Mouse (Mus musculus) hematopoietic stem cell, adult 5-6 weeks (primary cell): ENCODE data around the gene Hes3. TPM values are rescaled to one million over a fixed set of nuclear protein-coding genes. Genes with fewer than 3 reads are reported as not detected.
A peak's percentile ranks its signal among the peaks of the same experiment; 100 is the strongest.

Experiments used
- ATAC-seq, 2 experiments: fragments of 125-278 bp in 1 of 2; replicated peaks in 1 of 2; 2 replicates each; pipeline ENCODE4 v1.8.0; 2016 to 2017; ENCODE audit warnings: inconsistent platforms in 2 of 2, mild to moderate bottlenecking in 2 of 2, moderate number of reproducible peaks in 2 of 2, low read depth in 1 of 2, moderate TSS enrichment in 1 of 2; ENCODE audit not compliant: low FRiP score in 2 of 2, poor library complexity in 2 of 2, severe bottlenecking in 2 of 2, insufficient read depth in 1 of 2, low TSS enrichment in 1 of 2
- total RNA-seq: library from RNA; stranded (forward); fragments of 172-1452, 232-1000 nt; gene quantifications from 2 replicates; pipeline ENCODE4 v1.2.3, GENCODE M21; 2017

Gene Hes3
- total RNA-seq, 1 experiment from 2014 or later, result not detected

GRCm38 (mm10) chr4:152313934-152314333 lies 22.5 kb upstream of the Hes3 start:
- ATAC-seq, result no peak

- peak; percentile 0 to 33; a peak in 2 of 4 replicates for ATAC-seq
Measured at GRCm38 (mm10) chr4:152313211-152313632, 21.8 kb upstream of the Hes3 start.

GRCm38 (mm10) chr4:152312186-152312585 lies 20.7 kb upstream of the Hes3 start:
- no peak for ATAC-seq

DNA sequence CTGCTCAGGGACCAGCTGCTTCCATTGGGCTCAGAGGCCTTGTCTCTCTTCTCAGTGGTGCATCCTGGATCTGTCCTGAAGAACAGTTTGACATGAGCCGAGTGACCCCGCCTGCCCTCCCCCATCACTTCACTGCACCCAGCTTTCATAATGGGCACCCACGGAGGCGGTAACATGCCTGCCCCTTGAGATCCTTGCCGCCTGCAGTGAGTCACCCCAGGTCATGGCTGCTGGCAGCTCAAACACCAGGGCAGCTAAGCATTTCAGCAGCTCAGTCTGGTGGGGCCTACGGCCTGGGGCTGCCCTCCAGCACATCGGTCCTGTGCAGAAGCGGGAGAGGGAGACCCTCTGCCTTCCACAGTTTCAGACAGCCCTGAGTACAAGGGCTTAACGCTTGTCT lies 16.1 kb upstream of the Hes3 start:
- no peak for ATAC-seq

DNA sequence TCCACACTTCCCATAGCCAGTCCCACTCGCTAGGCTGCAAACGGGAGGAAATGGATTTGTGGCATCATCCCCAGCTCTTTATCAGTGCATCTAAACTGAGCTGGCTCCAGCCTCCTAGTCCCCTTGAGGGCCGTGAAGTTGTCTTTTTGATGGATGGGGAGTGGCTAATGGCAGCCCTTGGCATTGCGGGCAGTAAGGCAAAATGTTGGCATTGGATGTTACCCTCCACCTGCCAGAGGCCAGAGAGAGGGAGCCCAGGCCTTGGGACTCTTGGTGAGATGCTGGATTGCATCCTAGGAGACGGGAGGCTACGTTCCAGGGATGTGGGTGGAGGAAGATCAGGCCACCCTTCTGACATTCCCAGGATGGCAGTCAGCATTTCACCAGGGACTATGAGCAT lies 14.5 kb upstream of the Hes3 start:
- no peak for ATAC-seq

GRCm38 (mm10) chr4:152304685-152305084 lies 13.2 kb upstream of the Hes3 start:
- ATAC-seq, result no peak

DNA sequence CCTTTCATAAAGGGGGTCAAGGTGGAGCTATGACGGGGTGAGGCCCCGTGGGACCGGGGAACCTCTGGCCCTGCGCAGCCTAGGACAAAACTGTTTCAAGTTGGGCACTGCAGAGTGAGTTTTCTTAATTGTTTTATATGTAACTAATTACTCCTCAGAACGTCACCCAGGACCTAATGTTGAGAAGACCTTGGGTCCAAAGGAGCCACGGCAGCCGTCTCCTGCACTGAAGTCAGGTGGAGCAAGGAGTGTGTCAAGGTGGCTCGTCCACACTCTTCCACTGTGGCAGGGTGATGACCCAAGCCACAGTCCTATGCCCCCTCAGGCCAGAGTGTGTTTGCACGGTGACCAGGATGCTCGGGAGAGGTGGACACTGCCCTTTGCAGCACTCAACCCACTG lies 11.7 kb upstream of the Hes3 start:
- no peak for ATAC-seq

GRCm38 (mm10) chr4:152302012-152302411 lies 10.6 kb upstream of the Hes3 start:
- no peak for ATAC-seq

- no peak for ATAC-seq
Measured at GRCm38 (mm10) chr4:152300375-152300774, 8.9 kb upstream of the Hes3 start.

GRCm38 (mm10) chr4:152298836-152299235 lies 7.4 kb upstream of the Hes3 start:
- no peak for ATAC-seq

- ATAC-seq, result peak; percentile 82 to 87
Measured at GRCm38 (mm10) chr4:152296874-152297861, 5.7 kb upstream of the Hes3 start, which contains the start of gene Icmt. Gene Icmt (plus strand): TSS chr4:152297227.

GRCm38 (mm10) chr4:152296371-152296770 lies 4.9 kb upstream of the Hes3 start:
- no peak; a peak in 1 of 4 replicates for ATAC-seq

- ATAC-seq, result no peak
Measured at GRCm38 (mm10) chr4:152295916-152296315, 4.5 kb upstream of the Hes3 start.

GRCm38 (mm10) chr4:152294188-152294929 lies 2.9 kb upstream of the Hes3 start:
- no peak for ATAC-seq

- ATAC-seq, result no peak
Measured at GRCm38 (mm10) chr4:152292102-152292765, 772 bp upstream of the Hes3 start.

GRCm38 (mm10) chr4:152290991-152291390 lies 471 bp downstream of the Hes3 start:
- no peak for ATAC-seq

GRCm38 (mm10) chr4:152290385-152290784 lies 1.1 kb downstream of the Hes3 start:
- ATAC-seq, result no peak
